Comparison of ENCODE assay signal across 8 mouse cellular contexts in the genomic region with DNA sequence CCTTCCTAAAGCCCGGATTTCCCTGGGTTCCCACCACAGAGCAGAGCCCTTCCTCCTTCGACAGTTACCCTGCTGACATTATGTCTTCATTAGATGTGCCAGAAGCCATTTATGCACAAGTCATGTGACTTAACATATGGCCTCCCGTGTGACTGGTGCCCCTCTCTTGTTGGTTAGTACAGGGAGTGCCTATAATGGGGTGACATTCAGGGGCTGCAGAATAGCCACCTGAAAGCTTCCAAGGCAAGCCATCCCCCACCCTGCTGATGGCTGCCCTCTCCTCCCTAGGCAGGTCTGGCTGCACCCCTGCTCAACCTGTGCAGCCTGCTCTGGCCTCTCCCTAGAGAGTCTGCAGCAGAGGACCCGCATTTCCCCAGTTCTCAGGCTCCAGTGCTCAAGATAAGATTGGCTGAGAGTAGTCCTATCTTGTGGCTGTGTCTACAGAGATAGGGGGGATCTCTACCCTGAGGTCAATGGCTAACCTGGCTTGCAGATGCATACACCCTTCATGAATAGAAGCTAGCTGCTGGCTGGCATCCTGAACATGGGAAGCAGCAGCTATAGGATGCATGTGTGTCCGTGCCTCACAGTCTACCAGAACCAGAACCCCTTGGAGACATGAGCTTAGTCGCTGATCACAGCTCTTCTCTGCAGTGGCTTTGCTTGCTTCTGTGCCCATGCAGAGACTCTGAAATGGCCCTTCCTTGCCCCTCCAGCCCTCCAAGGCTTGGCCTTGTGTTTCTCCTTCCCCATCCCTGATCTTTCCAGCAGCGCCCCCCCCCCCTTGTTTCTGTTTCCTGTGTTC. TPM values are rescaled to one million over a fixed set of nuclear protein-coding genes. Genes with fewer than 3 reads are reported as not detected.
A peak's percentile ranks its signal among the peaks of the same experiment; 100 is the strongest.
DNase-seq lines count a peak whose midpoint lies in the region; ATAC-seq and TF ChIP-seq lines count a peak whose summit lies in the region.

No protein-coding gene starts in this region.

- H3K4me3 ChIP-seq in liver, adult 2 months (ENCODE audit: insufficient read depth, low read depth, low read length), result no peak overlapping the region
- peak overlapping the region; percentile 68 for H3K4me3 ChIP-seq in embryonic facial prominence, embryonic 15.5 days (replicated peaks)
- peak overlapping the region; percentile 83 for H3K4me3 ChIP-seq in intestine, postnatal 0 days (ENCODE audit: low read depth, low read length)
- peak overlapping the region; percentile 58; the same call in 1 of the 2 replicates for H3K4me3 ChIP-seq in neural tube, embryonic 14.5 days (ENCODE audit: low read depth, low read length)

- 64% methylated on average over 7 of the region's 7 CpGs for WGBS in liver, adult 2 months
- 35% methylated on average over 7 of the region's 7 CpGs for WGBS in embryonic facial prominence, embryonic 15.5 days
- WGBS in intestine, postnatal 0 days, result 19% methylated on average over 6 of the region's 7 CpGs
- 32% methylated on average over 6 of the region's 7 CpGs for WGBS in neural tube, embryonic 14.5 days

- no peaks in the 10 kb centered on the region for H3K27me3 ChIP-seq in liver, adult 2 months (ENCODE audit: control insufficient read depth, insufficient read depth, low read length)
- H3K27me3 ChIP-seq in embryonic facial prominence, embryonic 15.5 days, result no peaks in the 10 kb centered on the region
- no peaks in the 10 kb centered on the region for H3K27me3 ChIP-seq in intestine, postnatal 0 days (replicated peaks; ENCODE audit: control insufficient read depth, insufficient read depth, low read length)
- H3K27me3 ChIP-seq in neural tube, embryonic 14.5 days (ENCODE audit: control insufficient read depth, insufficient read depth, low read length), result 0 out of 2 replicates have a peak, but pooled peaks cover 2% of the 10 kb centered on the region

- H3K4me2 ChIP-seq in embryonic facial prominence, embryonic 15.5 days (replicated peaks), result peak overlapping the region; percentile 89
- H3K4me2 ChIP-seq in intestine, postnatal 0 days (replicated peaks; ENCODE audit: low read depth), result peak overlapping the region; percentile 77
- peak overlapping the region; percentile 99 for H3K4me2 ChIP-seq in neural tube, embryonic 14.5 days (ENCODE audit: low read depth, low read length)

- H3K9me3 ChIP-seq in embryonic facial prominence, embryonic 15.5 days (replicated peaks), result no peaks in the 10 kb centered on the region
- no peaks in the 10 kb centered on the region for H3K9me3 ChIP-seq in intestine, postnatal 0 days (ENCODE audit: control insufficient read depth)
- no peaks in the 10 kb centered on the region for H3K9me3 ChIP-seq in neural tube, embryonic 14.5 days (ENCODE audit: control insufficient read depth, low read length)

- DNase-seq in liver, adult 2 months (ENCODE audit: extremely low read depth, low read depth, low spot score), result no peak
- DNase-seq in liver, result no peak
- DNase-seq in left cerebral cortex, adult 11 months (ENCODE audit: low spot score), result no peak
- DNase-seq in kidney, adult 9 months, result no peak

- ATAC-seq in embryonic facial prominence, embryonic 15.5 days (ENCODE audit: insufficient number of reproducible peaks, low FRiP score, low TSS enrichment, low read depth), result no peak
- ATAC-seq in intestine, postnatal 0 days, result no peak
- ATAC-seq in neural tube, embryonic 14.5 days (ENCODE audit: low read depth), result no peak
- no peak for ATAC-seq in erythroblast, adult 5-6 weeks (replicated peaks; ENCODE audit: low FRiP score, poor library complexity, severe bottlenecking)

- no peaks in the 10 kb centered on the region for H3K36me3 ChIP-seq in liver, adult 2 months (ENCODE audit: control insufficient read depth, insufficient read depth, low read length)
- H3K36me3 ChIP-seq in embryonic facial prominence, embryonic 15.5 days, result 0 out of 2 replicates have a peak, but pooled peaks cover under 1% of the 10 kb centered on the region
- H3K36me3 ChIP-seq in intestine, postnatal 0 days (ENCODE audit: control insufficient read depth, insufficient read depth), result peaks cover 1% of the 10 kb centered on the region; the same call in 1 of the 2 replicates
- H3K36me3 ChIP-seq in neural tube, embryonic 14.5 days (ENCODE audit: control insufficient read depth, insufficient read depth, low read length), result no peaks in the 10 kb centered on the region

- H3K9ac ChIP-seq in liver, adult 2 months (ENCODE audit: low read depth, low read length), result peak overlapping the region; percentile 10; the same call in 1 of the 2 replicates
- no peak overlapping the region for H3K9ac ChIP-seq in embryonic facial prominence, embryonic 15.5 days
- peak overlapping the region; percentile 19 for H3K9ac ChIP-seq in intestine, postnatal 0 days (ENCODE audit: low read depth, low read length)
- no peak overlapping the region for H3K9ac ChIP-seq in neural tube, embryonic 14.5 days (replicated peaks; ENCODE audit: low read depth, low read length)

- H3K79me2 ChIP-seq in liver, adult 2 months (ENCODE audit: control insufficient read depth, insufficient read depth, low read length), result no peaks in the 10 kb centered on the region

- peaks cover 14% of the 10 kb centered on the region for H3K4me1 ChIP-seq in liver, adult 2 months (ENCODE audit: control insufficient read depth, insufficient read depth, low read length)
- H3K4me1 ChIP-seq in embryonic facial prominence, embryonic 15.5 days, result peaks cover 72% of the 10 kb centered on the region
- H3K4me1 ChIP-seq in intestine, postnatal 0 days (replicated peaks; ENCODE audit: control insufficient read depth, insufficient read depth, low read length), result peaks cover 48% of the 10 kb centered on the region
- H3K4me1 ChIP-seq in neural tube, embryonic 14.5 days (ENCODE audit: control insufficient read depth, insufficient read depth, low read length), result peaks cover 22% of the 10 kb centered on the region

- no peak for TF ChIP-seq CTCF in liver, adult 2 months (IDR thresholded peaks at IDR 0.05; ENCODE audit: low read depth, low read length)
- TF ChIP-seq CTCF in intestine, postnatal 0 days (IDR thresholded peaks at IDR 0.05; ENCODE audit: low read depth), result no peak

- H3K27ac ChIP-seq in liver, adult 2 months (replicated peaks; ENCODE audit: insufficient read depth, low read depth, low read length), result no peak overlapping the region
- peak overlapping the region; percentile 86; the same call in 1 of the 2 replicates for H3K27ac ChIP-seq in embryonic facial prominence, embryonic 15.5 days (replicated peaks)
- peak overlapping the region; percentile 88 for H3K27ac ChIP-seq in intestine, postnatal 0 days (ENCODE audit: low read depth, low read length)
- H3K27ac ChIP-seq in neural tube, embryonic 14.5 days (ENCODE audit: low read depth, low read length), result no peak overlapping the region

- no peak for TF ChIP-seq POLR2A in liver, adult 2 months (IDR thresholded peaks at IDR 0.05; ENCODE audit: extremely low read depth, insufficient read depth, low read length)

RNA-seq across cellular contexts. Expression of gene Pwwp2b, which starts 1.3 kb away (rescaled TPM):
- 0.65 and 0.74 TPM in 2 replicates for total RNA-seq in liver, adult 2 months (2014; rRNA removed)
- polyA plus RNA-seq in liver, adult 2 months (2012; rRNA removed), result 2.1 TPM in 2 replicates
- polyA plus RNA-seq in embryonic facial prominence, embryonic 15.5 days (2015; fragmentation: Nextera tagmentation; extraction: Ambion mirVana), result 16.1 and 18.9 TPM in 2 replicates
- 12.9 and 16.6 TPM in 2 replicates for polyA plus RNA-seq in intestine, postnatal 0 days (2015; fragmentation: Nextera tagmentation; extraction: Ambion mirVana)
- polyA plus RNA-seq in neural tube, embryonic 14.5 days (2014; fragmentation: Nextera tagmentation; extraction: Ambion mirVana), result 5.6 and 6.4 TPM in 2 replicates
- 0.42 and 2.7 TPM in 2 replicates for total RNA-seq in erythroblast, adult 5-6 weeks (2015; ENCODE audit: low replicate concordance)
- 0.42 TPM in 1 of 2 replicates, not detected in the other for total RNA-seq in erythroblast, adult 5-6 weeks (2017; ENCODE audit: low replicate concordance)

RNA-seq across cellular contexts. Expression of gene Stk32c, which starts 36.5 kb away (rescaled TPM):
- total RNA-seq in liver, adult 2 months (2014; rRNA removed), result 0.18 and 0.27 TPM in 2 replicates
- 0.21 and 0.39 TPM in 2 replicates for polyA plus RNA-seq in liver, adult 2 months (2012; rRNA removed)
- polyA plus RNA-seq in embryonic facial prominence, embryonic 15.5 days (2015; fragmentation: Nextera tagmentation; extraction: Ambion mirVana), result 0.12 and 0.26 TPM in 2 replicates
- 0.07 and 0.10 TPM in 2 replicates for polyA plus RNA-seq in intestine, postnatal 0 days (2015; fragmentation: Nextera tagmentation; extraction: Ambion mirVana)
- polyA plus RNA-seq in neural tube, embryonic 14.5 days (2014; fragmentation: Nextera tagmentation; extraction: Ambion mirVana), result 1.5 and 1.7 TPM in 2 replicates
- not detected in 2 replicates for total RNA-seq in erythroblast, adult 5-6 weeks (2015; ENCODE audit: low replicate concordance)
- total RNA-seq in erythroblast, adult 5-6 weeks (2017; ENCODE audit: low replicate concordance), result not detected in 2 replicates

RNA-seq across cellular contexts. Expression of gene Lrrc27, which starts 36.8 kb away (rescaled TPM):
- total RNA-seq in liver, adult 2 months (2014; rRNA removed), result 0.20 and 0.28 TPM in 2 replicates
- polyA plus RNA-seq in liver, adult 2 months (2012; rRNA removed), result 0.61 and 1.1 TPM in 2 replicates
- 1.9 and 3.0 TPM in 2 replicates for polyA plus RNA-seq in embryonic facial prominence, embryonic 15.5 days (2015; fragmentation: Nextera tagmentation; extraction: Ambion mirVana)
- 2.0 and 2.5 TPM in 2 replicates for polyA plus RNA-seq in intestine, postnatal 0 days (2015; fragmentation: Nextera tagmentation; extraction: Ambion mirVana)
- 5.1 and 6.9 TPM in 2 replicates for polyA plus RNA-seq in neural tube, embryonic 14.5 days (2014; fragmentation: Nextera tagmentation; extraction: Ambion mirVana)
- 2.9 TPM in 1 of 2 replicates, not detected in the other for total RNA-seq in erythroblast, adult 5-6 weeks (2015; ENCODE audit: low replicate concordance)
- total RNA-seq in erythroblast, adult 5-6 weeks (2017; ENCODE audit: low replicate concordance), result 0.94 TPM in 1 of 2 replicates, not detected in the other

Comparison
In these comparisons a context has a peak if more than half of its experiments do, and no peak if none do; other contexts are left out.
1. H3K27ac ChIP-seq: peak in embryonic facial prominence, embryonic 15.5 days (single experiment) and intestine, postnatal 0 days (single experiment); none in liver, adult 2 months (single experiment) and neural tube, embryonic 14.5 days (single experiment).
2. H3K9ac ChIP-seq: peak in liver, adult 2 months (single experiment) and intestine, postnatal 0 days (single experiment); none in embryonic facial prominence, embryonic 15.5 days (single experiment) and neural tube, embryonic 14.5 days (single experiment).
3. Peak in every context shown above with its lines, with median percentiles within 50 percentile points of each other: H3K4me2 ChIP-seq.